Mouse (Mus musculus): ENCODE measurements at regions not wholly inside any gene's neighbourhood (a gene's known extent, or its start where the extent isn't known, plus 50 kb on each side); places are given as distances from the start of the nearest gene placed in this dataset.

GRCm38 (mm10) chr12:92291490-92291889 is 442.5 kb upstream of the Sel1l start:
- no peak for TF ChIP-seq CTCF (conservative IDR thresholded peaks at IDR 0.05; ENCODE audit: low read length)
- no peak for TF ChIP-seq POU5F1 (IDR thresholded peaks at IDR 0.05; ENCODE audit: borderline replicate concordance, low read length)
